Mouse (Mus musculus) E14TG2a.4 (cell line): ENCODE measurements around the gene Arhgef19.

Experiments used
- H3K27me3 ChIP-seq: 2 replicates; pipeline ENCODE4 v1.6.1; 2014; ENCODE audit warnings: low read length, control low read depth; ENCODE audit not compliant: insufficient read depth
- H3K36me3 ChIP-seq: 2 replicates; pipeline ENCODE4 v1.6.1; 2014; ENCODE audit warnings: low read length, control low read depth; ENCODE audit not compliant: insufficient read depth
- H3K4me1 ChIP-seq: replicated peaks from 2 replicates; pipeline ENCODE4 v1.6.1; 2014; ENCODE audit warnings: low read depth, low read length, control low read depth
- H3K4me3 ChIP-seq: replicated peaks from 2 replicates; pipeline ENCODE4 v1.5.1; 2014; ENCODE audit warnings: mild to moderate bottlenecking, low read length
- H3K9me3 ChIP-seq: 2 replicates; pipeline ENCODE4 v1.6.1; 2014; ENCODE audit warnings: low read length, control low read depth
- CTCF ChIP-seq: conservative IDR thresholded peaks from 2 replicates; pipeline ENCODE4 v1.5.1; 2014; ENCODE audit warnings: low read length
- NANOG ChIP-seq: IDR thresholded peaks from 2 replicates; pipeline ENCODE4 v1.6.1; 2014; ENCODE audit warnings: borderline replicate concordance, low read length, mixed read lengths
- POU5F1 ChIP-seq: IDR thresholded peaks from 2 replicates; pipeline ENCODE4 v1.6.1; 2014; ENCODE audit warnings: low read length, borderline replicate concordance

Gene Arhgef19

DNA sequence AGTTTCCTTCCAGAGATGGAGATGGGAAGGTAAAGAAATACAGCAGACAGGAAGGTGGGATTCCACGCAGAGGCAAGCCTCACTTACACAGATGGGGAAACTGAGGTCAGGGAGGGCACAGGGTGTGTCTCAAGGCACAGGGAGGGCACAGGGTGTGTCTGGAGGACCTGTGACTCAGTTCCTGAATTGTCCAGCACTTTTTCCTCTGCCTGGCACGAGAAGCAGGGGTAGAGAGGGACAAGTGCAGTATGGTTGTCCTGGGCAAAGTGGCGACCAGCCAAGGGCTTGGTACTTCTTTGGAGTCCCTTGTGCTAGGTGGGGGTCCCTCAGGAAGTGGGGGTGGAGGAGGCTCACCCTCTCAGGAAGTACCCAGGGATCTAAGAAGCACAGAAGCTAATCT is 42.8 kb downstream of the Arhgef19 start:
- TF ChIP-seq NANOG = no peak
- TF ChIP-seq CTCF = no peak
- TF ChIP-seq POU5F1 = no peak
- H3K36me3 ChIP-seq = no peaks in the 10 kb centered on the region
- H3K27me3 ChIP-seq = no peaks in the 10 kb centered on the region
- H3K4me3 ChIP-seq = peak overlapping the region; percentile 57
- peaks cover 70% of the 10 kb centered on the region for H3K4me1 ChIP-seq
- H3K9me3 ChIP-seq = no peaks in the 10 kb centered on the region

DNA sequence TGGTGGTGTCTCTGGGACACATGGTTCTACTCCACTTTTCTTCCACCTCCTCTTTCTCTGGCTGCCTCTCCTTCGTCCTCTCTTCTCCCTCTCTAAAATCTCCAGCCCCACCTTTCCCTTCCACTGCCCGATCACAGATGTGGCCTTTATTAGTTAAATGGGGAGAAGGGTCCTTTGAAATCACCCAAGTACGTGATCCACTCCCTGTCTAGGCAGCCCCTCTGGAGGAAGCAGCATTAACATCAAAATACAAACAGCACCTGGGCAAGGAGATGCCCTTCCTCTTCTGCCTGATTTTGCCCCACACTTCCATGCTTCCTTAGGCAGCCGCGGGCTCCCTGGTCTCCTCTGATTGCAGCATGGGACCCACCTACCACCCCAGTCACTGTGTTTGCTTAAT is 43.3 kb downstream of the Arhgef19 start:
- TF ChIP-seq NANOG = no peak
- peak; percentile 51; the same call in 1 of the 2 replicates for TF ChIP-seq POU5F1
- no peak for TF ChIP-seq CTCF
- H3K9me3 ChIP-seq = no peaks in the 10 kb centered on the region
- no peaks in the 10 kb centered on the region for H3K27me3 ChIP-seq
- peaks cover 70% of the 10 kb centered on the region for H3K4me1 ChIP-seq
- no peaks in the 10 kb centered on the region for H3K36me3 ChIP-seq
- peak overlapping the region; percentile 57 for H3K4me3 ChIP-seq

DNA sequence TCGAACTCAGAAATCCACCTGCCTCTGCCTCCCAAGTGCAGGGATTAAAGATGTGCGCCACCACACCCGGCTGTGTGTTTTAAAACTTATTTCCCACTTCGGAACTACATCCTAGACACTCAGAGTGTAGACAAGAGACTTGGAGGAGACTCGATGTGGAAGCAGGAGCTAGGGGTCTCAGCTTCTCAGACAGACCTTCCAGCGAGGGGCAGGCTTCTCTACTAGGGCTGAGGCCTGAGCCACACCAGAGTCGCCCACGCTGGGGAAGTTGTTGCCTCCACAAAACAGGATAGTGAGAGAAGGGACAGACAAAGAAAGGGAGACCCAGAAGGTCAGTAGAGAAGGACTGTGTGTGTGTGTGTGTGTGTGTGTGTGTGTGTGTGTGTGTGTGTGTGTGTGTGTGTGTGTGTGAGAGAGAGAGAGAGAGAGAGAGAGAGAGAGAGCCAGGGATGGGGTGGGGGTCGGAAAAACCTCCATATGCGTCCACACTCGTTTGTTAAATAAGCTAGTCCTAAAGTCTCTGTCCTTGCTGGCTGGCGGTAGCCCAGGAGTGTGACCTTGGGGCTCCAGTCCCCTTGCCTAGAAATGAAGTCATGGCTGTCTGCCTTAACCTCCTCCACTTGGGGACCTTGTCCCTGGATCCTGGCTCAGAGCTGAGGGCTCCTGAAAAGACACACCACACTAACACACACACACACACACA is 44.0 kb downstream of the Arhgef19 start:
- TF ChIP-seq CTCF (no peak), POU5F1 (no peak), NANOG (no peak)
- Histone ChIP-seq H3K9me3 (no peaks in the 10 kb centered on the region), H3K4me1 (peaks cover 70% of the 10 kb centered on the region), H3K4me3 (peak overlapping the region; percentile 57), H3K27me3 (no peaks in the 10 kb centered on the region), H3K36me3 (no peaks in the 10 kb centered on the region)

DNA sequence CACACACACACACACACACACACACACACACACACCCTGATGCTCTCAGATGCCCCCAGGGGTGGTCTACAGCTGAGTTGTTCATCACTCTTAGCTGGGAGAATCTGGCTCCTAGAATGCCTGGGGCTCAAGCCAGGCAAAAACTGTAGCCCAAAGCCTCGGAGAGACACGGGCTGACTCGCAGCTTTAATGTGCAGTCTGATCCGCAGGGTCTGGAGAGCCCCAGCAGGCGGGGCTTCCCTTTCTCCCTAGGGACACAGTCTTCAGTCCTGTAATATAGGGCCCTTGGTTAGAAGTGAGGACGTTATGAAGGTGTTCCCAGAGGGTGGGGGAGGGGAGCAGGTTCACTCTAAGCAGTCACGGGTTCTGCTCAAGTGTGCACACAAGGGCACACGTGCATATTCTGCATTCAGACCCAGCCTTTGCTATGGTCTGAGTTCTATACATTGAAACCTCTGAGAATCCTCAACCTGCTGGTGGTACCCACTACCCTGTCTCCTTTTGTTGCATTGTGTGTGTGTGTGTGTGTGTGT is 44.6 kb downstream of the Arhgef19 start:
- H3K9me3 ChIP-seq = no peaks in the 10 kb centered on the region
- H3K36me3 ChIP-seq = no peaks in the 10 kb centered on the region
- TF ChIP-seq CTCF = no peak
- TF ChIP-seq POU5F1 = no peak
- peak overlapping the region; percentile 57 for H3K4me3 ChIP-seq
- H3K27me3 ChIP-seq = no peaks in the 10 kb centered on the region
- H3K4me1 ChIP-seq = peaks cover 70% of the 10 kb centered on the region

GRCm38 (mm10) chr4:141284486-141284885 is 45.2 kb downstream of the Arhgef19 start:
- Histone ChIP-seq H3K4me3 (peak overlapping the region; percentile 78), H3K9me3 (no peaks in the 10 kb centered on the region), H3K36me3 (no peaks in the 10 kb centered on the region), H3K27me3 (no peaks in the 10 kb centered on the region), H3K4me1 (peaks cover 70% of the 10 kb centered on the region)
- TF ChIP-seq NANOG = peak; percentile 6; the same call in 1 of the 2 replicates
- no peak for TF ChIP-seq POU5F1

- TF ChIP-seq CTCF (no peak), NANOG (no peak)
- no peaks in the 10 kb centered on the region for H3K9me3 ChIP-seq
- peak overlapping the region; percentile 78 for H3K4me3 ChIP-seq
- H3K27me3 ChIP-seq = no peaks in the 10 kb centered on the region
- H3K4me1 ChIP-seq = peaks cover 72% of the 10 kb centered on the region
- H3K36me3 ChIP-seq = no peaks in the 10 kb centered on the region
Measured at GRCm38 (mm10) chr4:141285128-141285527, 45.8 kb downstream of the Arhgef19 start.

GRCm38 (mm10) chr4:141286860-141287517 is 47.7 kb downstream of the Arhgef19 start:
- Histone ChIP-seq H3K4me3 (peak overlapping the region; percentile 72), H3K27me3 (no peaks in the 10 kb centered on the region), H3K4me1 (peaks cover 67% of the 10 kb centered on the region), H3K9me3 (no peaks in the 10 kb centered on the region), H3K36me3 (no peaks in the 10 kb centered on the region)
- TF ChIP-seq NANOG (no peak), POU5F1 (no peak), CTCF (no peak)

DNA sequence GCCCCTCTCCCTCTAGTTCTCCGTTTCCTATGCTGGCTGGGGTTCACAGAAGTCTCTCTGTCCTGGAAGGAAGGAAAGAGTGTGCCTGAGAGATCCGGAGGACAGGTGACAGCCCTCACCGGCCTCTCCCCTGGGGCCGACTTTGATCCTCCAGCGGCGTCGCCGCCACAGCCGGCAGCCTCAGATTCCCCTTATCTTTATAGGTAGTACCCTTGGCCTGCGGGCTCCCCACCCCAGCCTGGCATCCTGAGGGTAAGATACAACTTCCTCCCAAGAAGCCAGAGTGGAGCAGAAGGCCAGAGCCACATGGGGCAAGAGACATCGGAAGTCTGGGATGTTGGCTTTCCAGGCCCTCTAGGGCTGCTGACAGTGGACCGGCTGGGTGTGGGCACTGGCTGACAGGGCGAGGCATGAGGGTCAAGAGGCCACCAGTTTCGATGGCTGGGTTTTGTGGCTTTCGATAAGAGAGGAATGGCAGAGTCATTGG is 48.3 kb downstream of the Arhgef19 start:
- Histone ChIP-seq H3K36me3 (peaks cover 3% of the 10 kb centered on the region; the same call in 1 of the 2 replicates), H3K4me1 (peaks cover 67% of the 10 kb centered on the region), H3K4me3 (peak overlapping the region; percentile 72), H3K27me3 (no peaks in the 10 kb centered on the region), H3K9me3 (no peaks in the 10 kb centered on the region)
- TF ChIP-seq POU5F1 = no peak
- TF ChIP-seq CTCF = no peak
- TF ChIP-seq NANOG = no peak
